Mouse (Mus musculus) olfactory bulb, adult 2 months (tissue): Measurements from ENCODE around the gene Evl. TPM values are rescaled to one million over a fixed set of nuclear protein-coding genes. Genes with fewer than 3 reads are reported as not detected.

Source experiments
- H3K27ac ChIP-seq: fragments of 200-500 bp; 2 replicates; pipeline ENCODE4 v1.5.1; 2012; ENCODE audit warnings: low read depth, low read length; ENCODE audit not compliant: insufficient read depth
- H3K4me1 ChIP-seq: fragments of 200-500 bp; 2 replicates; pipeline ENCODE4 v1.6.1; 2012; ENCODE audit warnings: low read length; ENCODE audit not compliant: control insufficient read depth, insufficient read depth
- H3K4me3 ChIP-seq: fragments of 200-500 bp; 2 replicates; pipeline ENCODE4 v1.5.1; 2012; ENCODE audit warnings: mild to moderate bottlenecking, low read depth, low read length, moderate library complexity; ENCODE audit not compliant: insufficient read depth
- CTCF ChIP-seq: fragments of 200-500 bp; IDR thresholded peaks from 2 replicates; pipeline ENCODE4 v1.5.1; 2012; ENCODE audit warnings: low read depth, mild to moderate bottlenecking, low read length, moderate library complexity; ENCODE audit not compliant: insufficient read depth
- POLR2A ChIP-seq: fragments of 200-500 bp; IDR thresholded peaks from 2 replicates; pipeline ENCODE4 v1.6.1; 2012; ENCODE audit warnings: mild to moderate bottlenecking, low read depth, low read length, moderate library complexity; ENCODE audit not compliant: insufficient read depth
- WGBS: fragments of 180-500 bp; shearing (Covaris S2); methylation state at CpG from one replicate; pipeline ENCODE4 v1.1.7; 2018; 5-methylcytosine and 5-hydroxymethylcytosine counted together
- polyA plus RNA-seq: library from polyadenylated mRNA; stranded (reverse); fragments of >200 nt; gene quantifications from 2 replicates; pipeline ENCODE4 v1.2.4, GENCODE M21; 2012; ENCODE audit warnings: low replicate concordance; ENCODE audit not compliant: missing spikeins, insufficient read depth, insufficient read length

Evl gene
- polyA plus RNA-seq, 1 experiment, result not detected

- Histone ChIP-seq H3K4me3 (no peak overlapping the region), H3K27ac (no peak overlapping the region), H3K4me1 (no peaks in the 10 kb centered on the region)
- no peak for TF ChIP-seq POLR2A
- TF ChIP-seq CTCF, result no peak
These were observed 78.0 kb downstream of the Evl start for GRCm38 (mm10) chr12:108632501-108632900.

GRCm38 (mm10) chr12:108634031-108634430, 79.5 kb downstream of the Evl start:
- Histone ChIP-seq H3K4me3 (no peak overlapping the region), H3K4me1 (no peaks in the 10 kb centered on the region; the same call in 1 of the 2 replicates), H3K27ac (no peak overlapping the region)
- TF ChIP-seq CTCF (no peak), POLR2A (no peak)
- WGBS, result 85% methylated on average over 1 of the region's 1 CpGs

GRCm38 (mm10) chr12:108635501-108635900, 81.0 kb downstream of the Evl start:
- no peak overlapping the region for H3K27ac ChIP-seq
- TF ChIP-seq CTCF (no peak), POLR2A (no peak)
- 90% methylated on average over 4 of the region's 4 CpGs for WGBS
- peaks cover 8% of the 10 kb centered on the region for H3K4me1 ChIP-seq
- no peak overlapping the region for H3K4me3 ChIP-seq

DNA sequence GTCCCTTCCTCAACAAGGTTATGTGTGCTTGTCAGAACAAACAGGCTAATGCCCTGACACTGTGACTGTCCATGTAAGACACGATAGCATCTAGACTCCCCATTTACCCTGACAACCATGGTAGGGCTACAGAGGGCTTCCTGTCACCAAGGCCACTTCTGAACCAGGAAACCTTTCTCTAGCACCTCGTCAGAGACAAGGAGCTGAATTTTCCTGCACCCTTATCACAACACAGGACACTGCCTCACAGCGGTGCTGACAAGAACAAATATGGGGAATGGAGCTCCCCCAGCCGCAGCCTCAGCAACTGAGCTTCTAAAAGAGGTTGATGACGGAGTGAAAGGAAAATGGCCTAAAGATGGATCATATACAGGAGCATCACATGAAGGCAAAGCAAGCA, 82.9 kb downstream of the Evl start:
- H3K4me1 ChIP-seq, result peaks cover 9% of the 10 kb centered on the region
- H3K27ac ChIP-seq, result no peak overlapping the region
- no peak overlapping the region for H3K4me3 ChIP-seq
- TF ChIP-seq POLR2A (no peak), CTCF (no peak)
- WGBS, result 83% methylated on average over 5 of the region's 5 CpGs

DNA sequence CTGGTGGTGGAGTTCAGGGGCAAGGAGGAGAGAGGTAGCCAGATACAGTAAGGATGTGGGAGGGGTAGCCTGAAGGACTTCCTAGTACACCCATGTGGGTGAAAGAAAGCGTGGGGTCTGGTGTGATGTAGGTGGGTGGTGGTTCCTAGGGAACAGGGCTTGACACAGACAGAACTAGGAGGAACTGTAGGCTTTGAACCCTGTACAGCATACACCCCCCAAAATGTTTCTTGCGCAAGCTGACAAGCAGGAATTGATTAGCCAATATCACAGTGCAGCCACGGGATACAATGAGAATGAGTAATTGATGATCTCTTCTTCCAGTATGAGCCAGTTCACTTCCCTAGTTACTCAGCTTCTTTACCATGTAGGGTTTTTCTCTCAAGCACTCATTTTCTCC, 84.6 kb downstream of the Evl start:
- no peak for TF ChIP-seq CTCF
- TF ChIP-seq POLR2A, result no peak
- Histone ChIP-seq H3K4me3 (no peak overlapping the region), H3K4me1 (peaks cover 9% of the 10 kb centered on the region), H3K27ac (no peak overlapping the region)
- WGBS, result 62% methylated on average over 3 of the region's 3 CpGs

DNA sequence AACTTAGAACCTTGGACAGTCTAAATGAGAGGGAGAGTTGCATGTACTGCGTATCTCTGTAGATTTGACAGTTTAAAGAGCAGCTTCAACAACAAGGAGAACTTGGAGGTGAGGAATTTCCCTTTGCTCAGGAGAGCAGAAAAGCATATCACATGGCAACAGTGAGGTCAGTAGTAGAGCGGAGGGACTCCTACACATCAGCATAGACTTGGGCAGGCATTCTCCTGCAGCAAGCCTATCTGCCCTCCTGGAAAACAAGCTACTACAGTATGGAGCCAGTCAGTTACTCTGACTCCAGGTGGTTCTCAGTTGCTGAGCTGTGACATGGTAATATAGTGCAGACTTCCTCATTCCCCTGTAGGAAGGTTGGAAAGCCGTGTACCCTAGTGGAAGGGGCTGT, 87.5 kb downstream of the Evl start:
- Histone ChIP-seq H3K4me1 (peaks cover 9% of the 10 kb centered on the region), H3K4me3 (no peak overlapping the region), H3K27ac (no peak overlapping the region)
- WGBS, result 87% methylated on average over 3 of the region's 3 CpGs
- TF ChIP-seq CTCF (no peak), POLR2A (no peak)

- Histone ChIP-seq H3K27ac (no peak overlapping the region), H3K4me1 (peaks cover 9% of the 10 kb centered on the region; the same call in 1 of the 2 replicates), H3K4me3 (no peak overlapping the region)
- 100% methylated on average over 1 of the region's 1 CpGs for WGBS
- TF ChIP-seq CTCF (no peak), POLR2A (no peak)
These were observed 91.7 kb downstream of the Evl start for GRCm38 (mm10) chr12:108646234-108646633.

GRCm38 (mm10) chr12:108647784-108648183, 93.3 kb downstream of the Evl start:
- no peak for TF ChIP-seq POLR2A
- no peak for TF ChIP-seq CTCF
- Histone ChIP-seq H3K4me1 (peaks cover 10% of the 10 kb centered on the region; the same call in 1 of the 2 replicates), H3K4me3 (no peak overlapping the region), H3K27ac (no peak overlapping the region)

GRCm38 (mm10) chr12:108651053-108651660, 96.6 kb downstream of the Evl start:
- Histone ChIP-seq H3K27ac (no peak overlapping the region), H3K4me3 (no peak overlapping the region), H3K4me1 (peaks cover 13% of the 10 kb centered on the region; the same call in 1 of the 2 replicates)
- TF ChIP-seq POLR2A, result no peak
- TF ChIP-seq CTCF, result no peak
- WGBS, result 39% methylated on average over 7 of the region's 7 CpGs
